In genomic region chr11:69858113-69858998, GRCm38 (mm10) we compare ENCODE assay signal across 12 mouse cellular contexts. TPM values are rescaled to one million over a fixed set of nuclear protein-coding genes. Genes with fewer than 3 reads are reported as not detected.
DNase-seq lines count a peak whose midpoint lies in the region; ATAC-seq and TF ChIP-seq lines count a peak whose summit lies in the region.
"Had no signal": no experiment of that assay in that cellular context is flagged by ENCODE, and none has a peak within 500 bp of the region (broad histone marks: within the 10 kb centered on the region; RNA-seq: fewer than 3 reads in every experiment).

TSS of gene Tnk1 (minus strand) at chr11:69858730.

- ATAC-seq in hindbrain, embryonic 14.5 days (ENCODE audit: low FRiP score): no peak
- ATAC-seq in intestine, embryonic 16.5 days: peak; percentile 95
- ATAC-seq in limb, embryonic 13.5 days (ENCODE audit: low FRiP score, low read depth): no peak
- ATAC-seq in stomach, embryonic 14.5 days (ENCODE audit: insufficient number of reproducible peaks, insufficient read depth, low FRiP score, low read depth): peak; percentile 83

- intact Hi-C loops in gastrocnemius, adult 2 months (cut with DNase I): no loop called here
- intact Hi-C loops in left cerebral cortex, postnatal 25 days (cut with DNase I): no loop called here

- H3K9me3 ChIP-seq in hindbrain, embryonic 10.5 days: no peaks in the 10 kb centered on the region
- H3K9me3 ChIP-seq in hindbrain, embryonic 14.5 days (ENCODE audit: control insufficient read depth, low read length): no peaks in the 10 kb centered on the region
- no peaks in the 10 kb centered on the region for H3K9me3 ChIP-seq in intestine, embryonic 16.5 days (ENCODE audit: control insufficient read depth, low read length)
- no peaks in the 10 kb centered on the region for H3K9me3 ChIP-seq in limb, embryonic 13.5 days
- no peaks in the 10 kb centered on the region for H3K9me3 ChIP-seq in stomach, embryonic 14.5 days (ENCODE audit: control insufficient read depth, low read depth, low read length)

- H3K4me2 ChIP-seq in hindbrain, embryonic 14.5 days (replicated peaks): no peak within 1 kb of the TSS
- H3K4me2 ChIP-seq in intestine, embryonic 16.5 days (ENCODE audit: low read depth, low read length): peak within 1 kb of the TSS; percentile 28
- peak within 1 kb of the TSS; percentile 25; the same call in 1 of the 2 replicates for H3K4me2 ChIP-seq in limb, embryonic 13.5 days (replicated peaks)
- peak within 1 kb of the TSS; percentile 35 for H3K4me2 ChIP-seq in stomach, embryonic 14.5 days (replicated peaks; ENCODE audit: low read depth, low read length)

- H3K4me1 ChIP-seq in hindbrain, embryonic 10.5 days (replicated peaks): peaks cover 25% of the 10 kb centered on the region
- no peaks in the 10 kb centered on the region for H3K4me1 ChIP-seq in hindbrain, embryonic 14.5 days (replicated peaks; ENCODE audit: control insufficient read depth, insufficient read depth, low read length)
- peaks cover 5% of the 10 kb centered on the region; the same call in 1 of the 2 replicates for H3K4me1 ChIP-seq in intestine, embryonic 16.5 days (ENCODE audit: control insufficient read depth, insufficient read depth, low read length)
- H3K4me1 ChIP-seq in limb, embryonic 13.5 days: peaks cover 15% of the 10 kb centered on the region; the same call in 1 of the 2 replicates
- no peaks in the 10 kb centered on the region for H3K4me1 ChIP-seq in stomach, embryonic 14.5 days (ENCODE audit: control insufficient read depth, insufficient read depth, low read length)

- H3K9ac ChIP-seq in hindbrain, embryonic 14.5 days: no peak within 1 kb of the TSS
- peak within 1 kb of the TSS; percentile 74 for H3K9ac ChIP-seq in intestine, embryonic 16.5 days (ENCODE audit: low read depth, low read length)
- H3K9ac ChIP-seq in limb, embryonic 13.5 days: 0 out of 2 replicates have a peak within 1 kb of the TSS, but pooled peaks have one; percentile 19
- H3K9ac ChIP-seq in stomach, embryonic 14.5 days (replicated peaks; ENCODE audit: low read depth, low read length): peak within 1 kb of the TSS; percentile 28; the same call in 1 of the 2 replicates

- peak within 1 kb of the TSS; percentile 36 for H3K4me3 ChIP-seq in hindbrain, embryonic 10.5 days
- H3K4me3 ChIP-seq in hindbrain, embryonic 14.5 days (replicated peaks; ENCODE audit: low read length): no peak within 1 kb of the TSS
- peak within 1 kb of the TSS; percentile 51 for H3K4me3 ChIP-seq in intestine, embryonic 16.5 days (ENCODE audit: low read length)
- H3K4me3 ChIP-seq in limb, embryonic 13.5 days: peak within 1 kb of the TSS; percentile 17
- H3K4me3 ChIP-seq in stomach, embryonic 14.5 days (ENCODE audit: low read depth, low read length): peak within 1 kb of the TSS; percentile 27
- H3K4me3 ChIP-seq in gastrocnemius, adult 2 months: no peak within 1 kb of the TSS
- H3K4me3 ChIP-seq: layer of hippocampus, adult 2 months had no signal

- no peak for DNase-seq in hindbrain, embryonic 10.5 days (ENCODE audit: low spot score)
- no peak for DNase-seq in hindbrain, embryonic 14.5 days (ENCODE audit: low spot score)
- DNase-seq in gastrocnemius, adult 2 months: no peak
- no peak for DNase-seq in ovary, postnatal 36 days (ENCODE audit: low spot score)
- DNase-seq in left cerebral cortex, postnatal 25 days (ENCODE audit: low spot score in 2 of 2): no peak
- DNase-seq: adrenal gland, postnatal 14 days; gastrocnemius, postnatal 25 days; right cerebral cortex, adult 18-20 months had no signal

- H3K27ac ChIP-seq in hindbrain, embryonic 10.5 days: 0 out of 2 replicates have a peak within 1 kb of the TSS, but pooled peaks have one; percentile 29
- no peak within 1 kb of the TSS for H3K27ac ChIP-seq in hindbrain, embryonic 14.5 days
- peak within 1 kb of the TSS; percentile 82 for H3K27ac ChIP-seq in intestine, embryonic 16.5 days (ENCODE audit: low read length)
- no peak within 1 kb of the TSS for H3K27ac ChIP-seq in limb, embryonic 13.5 days
- H3K27ac ChIP-seq in stomach, embryonic 14.5 days (ENCODE audit: low read length): peak within 1 kb of the TSS; percentile 63; the same call in 1 of the 2 replicates
- no peak within 1 kb of the TSS for H3K27ac ChIP-seq in gastrocnemius, adult 2 months
- H3K27ac ChIP-seq: layer of hippocampus, adult 2 months had no signal

- no peaks in the 10 kb centered on the region for H3K36me3 ChIP-seq in hindbrain, embryonic 10.5 days
- no peaks in the 10 kb centered on the region for H3K36me3 ChIP-seq in hindbrain, embryonic 14.5 days (replicated peaks; ENCODE audit: control insufficient read depth, insufficient read depth)
- no peaks in the 10 kb centered on the region for H3K36me3 ChIP-seq in intestine, embryonic 16.5 days (ENCODE audit: control insufficient read depth, insufficient read depth, low read length)
- no peaks in the 10 kb centered on the region for H3K36me3 ChIP-seq in limb, embryonic 13.5 days
- no peaks in the 10 kb centered on the region for H3K36me3 ChIP-seq in stomach, embryonic 14.5 days (ENCODE audit: control insufficient read depth, insufficient read depth, low read length)

- 20% methylated on average over 30 of the region's 30 CpGs for WGBS in hindbrain, embryonic 10.5 days
- 22% methylated on average over 30 of the region's 30 CpGs for WGBS in hindbrain, embryonic 14.5 days
- WGBS in intestine, embryonic 16.5 days: 18% methylated on average over 30 of the region's 30 CpGs
- WGBS in limb, embryonic 13.5 days: 19% methylated on average over 30 of the region's 30 CpGs
- 16% methylated on average over 30 of the region's 30 CpGs for WGBS in stomach, embryonic 14.5 days

- peaks cover 38% of the 10 kb centered on the region for H3K27me3 ChIP-seq in hindbrain, embryonic 10.5 days (ENCODE audit: insufficient read depth, poor library complexity, severe bottlenecking)
- peaks cover 23% of the 10 kb centered on the region for H3K27me3 ChIP-seq in hindbrain, embryonic 14.5 days (ENCODE audit: control insufficient read depth, insufficient read depth, low read length)
- no peaks in the 10 kb centered on the region for H3K27me3 ChIP-seq in intestine, embryonic 16.5 days (replicated peaks; ENCODE audit: control insufficient read depth, insufficient read depth, low read length)
- H3K27me3 ChIP-seq in limb, embryonic 13.5 days: peaks cover 44% of the 10 kb centered on the region
- 0 out of 2 replicates have a peak, but pooled peaks cover 4% of the 10 kb centered on the region for H3K27me3 ChIP-seq in stomach, embryonic 14.5 days (ENCODE audit: control insufficient read depth, insufficient read depth, low read length)

- TF ChIP-seq CTCF in gastrocnemius, adult 2 months (IDR thresholded peaks at IDR 0.05): no peak

RNA-seq across cellular contexts. Expression of gene Tnk1, which starts in this region (rescaled TPM):
- 0.77 and 1.7 TPM in 2 replicates for polyA plus RNA-seq in hindbrain, embryonic 10.5 days (2016; fragmentation: Nextera tagmentation; extraction: Ambion mirVana)
- polyA plus RNA-seq in hindbrain, embryonic 14.5 days (2014; fragmentation: Nextera tagmentation; extraction: Ambion mirVana): not detected in 2 replicates
- 20.5 and 23.5 TPM in 2 replicates for polyA plus RNA-seq in intestine, embryonic 16.5 days (2015; fragmentation: Nextera tagmentation; extraction: Ambion mirVana)
- 1.9 and 2.0 TPM in 2 replicates for polyA plus RNA-seq in limb, embryonic 13.5 days (2015; fragmentation: Nextera tagmentation; extraction: Ambion mirVana)
- 11.1 TPM in 2 replicates for polyA plus RNA-seq in stomach, embryonic 14.5 days (2014; fragmentation: Nextera tagmentation; extraction: Ambion mirVana)
- total RNA-seq in gastrocnemius, adult 2 months (2021): under 1 TPM in 1 of 2 experiments, not detected in 1; 0.11 TPM
- under 1 TPM in 1 of 2 experiments, not detected in 1; 0.27 TPM for total RNA-seq in left cerebral cortex, postnatal 25 days (2021)
- total RNA-seq: layer of hippocampus, adult 2 months had no signal

Comparison
In these comparisons a context has a peak if more than half of its experiments do, and no peak if none do; other contexts are left out.
1. H3K27ac ChIP-seq: peak in hindbrain, embryonic 10.5 days (single experiment), intestine, embryonic 16.5 days (single experiment) and stomach, embryonic 14.5 days (single experiment); none in hindbrain, embryonic 14.5 days (single experiment), limb, embryonic 13.5 days (single experiment) and gastrocnemius, adult 2 months (single experiment).
2. H3K4me3 ChIP-seq: peak in hindbrain, embryonic 10.5 days (single experiment), intestine, embryonic 16.5 days (single experiment), limb, embryonic 13.5 days (single experiment) and stomach, embryonic 14.5 days (single experiment); none in hindbrain, embryonic 14.5 days (single experiment) and gastrocnemius, adult 2 months (single experiment).
3. ATAC-seq: peak in intestine, embryonic 16.5 days (single experiment) and stomach, embryonic 14.5 days (single experiment); none in hindbrain, embryonic 14.5 days (single experiment) and limb, embryonic 13.5 days (single experiment).